Mouse (Mus musculus) neural tube, embryonic 11.5 days (tissue): Measurements from ENCODE around the gene Stambp. TPM values are rescaled to one million over a fixed set of nuclear protein-coding genes. Genes with fewer than 3 reads are reported as not detected.

Experiments used
- ATAC-seq: fragments of 200-750 bp; cut with Nextera tagmentation; 2 replicates; pipeline ENCODE4 v1.8.0; 2017; ENCODE audit warnings: moderate number of reproducible peaks, mild to moderate bottlenecking, moderate TSS enrichment, moderate library complexity; ENCODE audit not compliant: insufficient read depth, low FRiP score, low TSS enrichment
- DNase-seq: peaks from one replicate; pipeline ENCODE4 v3.0.0-alpha.2; 2015; ENCODE audit warnings: low spot score
- H3K27ac ChIP-seq: fragments of 300-500 bp; sonication (generic); 2 replicates; pipeline ENCODE4 v1.5.1; 2014; ENCODE audit warnings: low read depth, mild to moderate bottlenecking, low read length
- H3K27me3 ChIP-seq: fragments of 300-500 bp; sonication (generic); 2 replicates; pipeline ENCODE4 v1.6.1; 2014; ENCODE audit warnings: mild to moderate bottlenecking, low read length, mixed read lengths; ENCODE audit not compliant: control insufficient read depth, insufficient read depth
- H3K36me3 ChIP-seq: fragments of 300-500 bp; sonication (generic); 2 replicates; pipeline ENCODE4 v1.6.1; 2014; ENCODE audit warnings: mild to moderate bottlenecking, low read length, moderate library complexity, mixed read lengths; ENCODE audit not compliant: control insufficient read depth, insufficient read depth
- H3K4me1 ChIP-seq: fragments of 300-500 bp; sonication (generic); 2 replicates; pipeline ENCODE4 v1.6.1; 2014; ENCODE audit warnings: low read length, mixed read lengths; ENCODE audit not compliant: control insufficient read depth, insufficient read depth
- H3K4me2 ChIP-seq: fragments of 300-500 bp; sonication (generic); 2 replicates; pipeline ENCODE4 v1.6.1; 2014; ENCODE audit warnings: low read depth, mild to moderate bottlenecking, moderate library complexity
- H3K4me3 ChIP-seq: fragments of 300-500 bp; sonication (generic); 2 replicates; pipeline ENCODE4 v1.5.1; 2014; ENCODE audit warnings: low read depth, low read length
- H3K9ac ChIP-seq: fragments of 300-500 bp; sonication (generic); 2 replicates; pipeline ENCODE4 v1.6.1; 2014; ENCODE audit warnings: mild to moderate bottlenecking, low read length
- H3K9me3 ChIP-seq: fragments of 300-500 bp; sonication (generic); 2 replicates; pipeline ENCODE4 v1.6.1; 2016; ENCODE audit warnings: low read length; ENCODE audit not compliant: control insufficient read depth
- WGBS: fragments of 180-500 bp; shearing (Covaris S2); extraction: QIAGEN DNeasy Blood & Tissue Kit; methylation state at CpG from one replicate; pipeline ENCODE4 v1.1.7; 2014; 5-methylcytosine and 5-hydroxymethylcytosine counted together
- polyA plus RNA-seq: library from polyadenylated mRNA; unstranded; fragments of >200 nt; fragmentation: Nextera tagmentation; extraction: Ambion mirVana; gene quantifications from 2 replicates; pipeline ENCODE4 v1.2.1, GENCODE M21; 2014

The Stambp gene
- polyA plus RNA-seq, 1 experiment from 2014 or later, result 27.9 TPM

- H3K4me2 ChIP-seq, result no peak overlapping the region
- H3K36me3 ChIP-seq, result no peaks in the 10 kb centered on the region
- ATAC-seq (no peak), DNase-seq (no peak)
- WGBS, result 41% methylated on average over 20 of the region's 20 CpGs
- no peaks in the 10 kb centered on the region for H3K4me1 ChIP-seq
- no peak overlapping the region for H3K4me3 ChIP-seq
- no peak overlapping the region for H3K27ac ChIP-seq
- H3K9ac ChIP-seq, result no peak overlapping the region
- H3K27me3 ChIP-seq, result no peaks in the 10 kb centered on the region
- no peaks in the 10 kb centered on the region for H3K9me3 ChIP-seq
Observed at GRCm38 (mm10) chr6:83582135-83582937, 9.8 kb upstream of the Stambp start.

- no peaks in the 10 kb centered on the region for H3K36me3 ChIP-seq
- H3K4me3 ChIP-seq, result no peak overlapping the region
- ATAC-seq (no peak), DNase-seq (no peak)
- no peaks in the 10 kb centered on the region for H3K9me3 ChIP-seq
- no peak overlapping the region for H3K4me2 ChIP-seq
- no peak overlapping the region for H3K27ac ChIP-seq
- H3K27me3 ChIP-seq, result no peaks in the 10 kb centered on the region
- H3K9ac ChIP-seq, result no peak overlapping the region
- peaks cover 3% of the 10 kb centered on the region; the same call in 1 of the 2 replicates for H3K4me1 ChIP-seq
Observed at GRCm38 (mm10) chr6:83577534-83577933, 5.0 kb upstream of the Stambp start.

GRCm38 (mm10) chr6:83575609-83576008 is 3.1 kb upstream of the Stambp start:
- WGBS, result 79% methylated on average over 4 of the region's 4 CpGs
- Histone ChIP-seq H3K9me3 (no peaks in the 10 kb centered on the region), H3K4me1 (peaks cover 11% of the 10 kb centered on the region), H3K27me3 (no peaks in the 10 kb centered on the region), H3K9ac (no peak overlapping the region), H3K4me2 (no peak overlapping the region), H3K27ac (no peak overlapping the region), H3K4me3 (no peak overlapping the region), H3K36me3 (no peaks in the 10 kb centered on the region)
- ATAC-seq (no peak), DNase-seq (no peak)

GRCm38 (mm10) chr6:83571840-83572667 is 475 bp downstream of the Stambp start:
- peak; percentile 92 for ATAC-seq
- WGBS, result 4% methylated on average over 37 of the region's 37 CpGs
- Histone ChIP-seq H3K9me3 (no peaks in the 10 kb centered on the region), H3K4me3 (peak overlapping the region; percentile 77), H3K9ac (peak overlapping the region; percentile 72), H3K27me3 (no peaks in the 10 kb centered on the region), H3K27ac (peak overlapping the region; percentile 53; the same call in 1 of the 2 replicates), H3K4me1 (peaks cover 11% of the 10 kb centered on the region), H3K4me2 (peak overlapping the region; percentile 75), H3K36me3 (no peaks in the 10 kb centered on the region)
- DNase-seq, result peak; percentile 91

- Histone ChIP-seq H3K27me3 (no peaks in the 10 kb centered on the region), H3K9ac (no peak overlapping the region), H3K4me3 (no peak overlapping the region), H3K4me2 (no peak overlapping the region), H3K4me1 (peaks cover 11% of the 10 kb centered on the region), H3K27ac (no peak overlapping the region), H3K36me3 (no peaks in the 10 kb centered on the region), H3K9me3 (no peaks in the 10 kb centered on the region)
- ATAC-seq (no peak), DNase-seq (no peak)
- WGBS, result 79% methylated on average over 20 of the region's 20 CpGs
Observed at GRCm38 (mm10) chr6:83568901-83569862, 3.3 kb downstream of the Stambp start.

GRCm38 (mm10) chr6:83555972-83556371 is 16.6 kb downstream of the Stambp start:
- Histone ChIP-seq H3K9ac (no peak overlapping the region), H3K4me1 (no peaks in the 10 kb centered on the region), H3K4me3 (no peak overlapping the region), H3K36me3 (peaks cover 2% of the 10 kb centered on the region; the same call in 1 of the 2 replicates), H3K27ac (no peak overlapping the region), H3K27me3 (no peaks in the 10 kb centered on the region), H3K9me3 (no peaks in the 10 kb centered on the region), H3K4me2 (no peak overlapping the region)
- no peak for ATAC-seq
- DNase-seq, result no peak
- WGBS, result 92% methylated on average over 6 of the region's 6 CpGs

GRCm38 (mm10) chr6:83548346-83548745 is 24.2 kb downstream of the Stambp start:
- 36% methylated on average over 5 of the region's 5 CpGs for WGBS
- Histone ChIP-seq H3K4me2 (no peak overlapping the region), H3K9ac (no peak overlapping the region), H3K4me3 (no peak overlapping the region), H3K36me3 (no peaks in the 10 kb centered on the region), H3K4me1 (no peaks in the 10 kb centered on the region), H3K27me3 (no peaks in the 10 kb centered on the region), H3K27ac (no peak overlapping the region), H3K9me3 (no peaks in the 10 kb centered on the region)
- no peak for ATAC-seq
- no peak for DNase-seq

GRCm38 (mm10) chr6:83545778-83546177 is 26.8 kb downstream of the Stambp start:
- ATAC-seq (no peak), DNase-seq (no peak)
- no peaks in the 10 kb centered on the region for H3K4me1 ChIP-seq
- H3K9ac ChIP-seq, result no peak overlapping the region
- no peak overlapping the region for H3K4me3 ChIP-seq
- H3K9me3 ChIP-seq, result no peaks in the 10 kb centered on the region
- no peak overlapping the region for H3K4me2 ChIP-seq
- H3K27ac ChIP-seq, result no peak overlapping the region
- WGBS, result 85% methylated on average over 3 of the region's 3 CpGs
- H3K36me3 ChIP-seq, result no peaks in the 10 kb centered on the region
- no peaks in the 10 kb centered on the region for H3K27me3 ChIP-seq
